9 mouse cellular contexts compared by ENCODE assay signal in genomic region chr14:105779349-105779748, GRCm38 (mm10).
DNase-seq lines count a peak whose midpoint lies in the region; ATAC-seq and TF ChIP-seq lines count a peak whose summit lies in the region.
"Had no signal": no experiment of that assay in that cellular context is flagged by ENCODE, and none has a peak within 500 bp of the region (broad histone marks: within the 10 kb centered on the region; RNA-seq: fewer than 3 reads in every experiment).

No protein-coding gene starts in this region.

- TF ChIP-seq EP300 in liver, postnatal 0 days (IDR thresholded peaks at IDR 0.05; ENCODE audit: low read depth): no peak

- peak; percentile 78 for DNase-seq in right cerebral cortex, adult 18-20 months
- no peak for DNase-seq in right cerebral cortex, postnatal 4 days
- DNase-seq in cerebellum, adult 9-11 months: peak; percentile 82
- peak; percentile 50 to 68 for DNase-seq in heart, postnatal 14 days
- peak; percentile 38 to 40 for DNase-seq in left cerebral cortex, postnatal 10 days (ENCODE audit: extremely low spot score in 1 of 2, low spot score in 2 of 2)
- no peak for DNase-seq in hindbrain, embryonic 10.5 days (ENCODE audit: low spot score)
- DNase-seq in embryo, embryonic 9.5 days (ENCODE audit: extremely low spot score): no peak
- no peak for DNase-seq in liver, postnatal 0 days

- H3K4me3 ChIP-seq in hindbrain, embryonic 10.5 days: no peak overlapping the region
- no peak overlapping the region for H3K4me3 ChIP-seq in liver, postnatal 0 days (ENCODE audit: low read depth, low read length)
- H3K4me3 ChIP-seq: hindbrain, embryonic 15.5 days had no signal

- no peak for TF ChIP-seq CTCF in liver, postnatal 0 days (IDR thresholded peaks at IDR 0.05; ENCODE audit: low read depth)

- H3K9me3 ChIP-seq in hindbrain, embryonic 10.5 days: 0 out of 2 replicates have a peak, but pooled peaks cover 6% of the 10 kb centered on the region
- H3K9me3 ChIP-seq in liver, postnatal 0 days (ENCODE audit: low read length): no peaks in the 10 kb centered on the region
- H3K9me3 ChIP-seq: hindbrain, embryonic 15.5 days had no signal

- H3K36me3 ChIP-seq in hindbrain, embryonic 10.5 days: no peaks in the 10 kb centered on the region
- H3K36me3 ChIP-seq in liver, postnatal 0 days (replicated peaks; ENCODE audit: insufficient read depth, low read length): no peaks in the 10 kb centered on the region
- H3K36me3 ChIP-seq: hindbrain, embryonic 15.5 days had no signal

- H3K9ac ChIP-seq in liver, postnatal 0 days (replicated peaks): no peak overlapping the region
- H3K9ac ChIP-seq: hindbrain, embryonic 15.5 days had no signal

- 84% methylated on average over 4 of the region's 4 CpGs for WGBS in hindbrain, embryonic 10.5 days
- 42% methylated on average over 4 of the region's 4 CpGs for WGBS in liver, postnatal 0 days (ENCODE audit: insufficient replicate concordance)

- intact Hi-C loops in heart, postnatal 14 days (cut with DNase I): loop anchor here (5.0 kb wide), 1 partner anchor 37 kb away; no protein-coding TSS in a partner anchor
- intact Hi-C loops in left cerebral cortex, postnatal 10 days (cut with DNase I): no loop called here

- H3K27ac ChIP-seq in hindbrain, embryonic 10.5 days: no peak overlapping the region
- H3K27ac ChIP-seq in liver, postnatal 0 days (ENCODE audit: low read depth): no peak overlapping the region
- H3K27ac ChIP-seq: hindbrain, embryonic 15.5 days had no signal

- H3K4me2 ChIP-seq in liver, postnatal 0 days (ENCODE audit: low read depth, low read length): no peak overlapping the region
- H3K4me2 ChIP-seq: hindbrain, embryonic 15.5 days had no signal

- H3K4me1 ChIP-seq in hindbrain, embryonic 10.5 days (replicated peaks): no peaks in the 10 kb centered on the region
- H3K4me1 ChIP-seq in liver, postnatal 0 days (ENCODE audit: insufficient read depth): no peaks in the 10 kb centered on the region
- H3K4me1 ChIP-seq: hindbrain, embryonic 15.5 days had no signal

- no peak for ATAC-seq in liver, postnatal 0 days

- H3K27me3 ChIP-seq in hindbrain, embryonic 10.5 days (ENCODE audit: insufficient read depth, poor library complexity, severe bottlenecking): no peaks in the 10 kb centered on the region
- no peaks in the 10 kb centered on the region for H3K27me3 ChIP-seq in liver, postnatal 0 days (ENCODE audit: insufficient read depth, low read length)
- H3K27me3 ChIP-seq: hindbrain, embryonic 15.5 days had no signal

Comparison
In these comparisons a context has a peak if more than half of its experiments do, and no peak if none do; other contexts are left out.
1. DNase-seq: peak in right cerebral cortex, adult 18-20 months (single experiment), cerebellum, adult 9-11 months (single experiment), heart, postnatal 14 days (2 of 2) and left cerebral cortex, postnatal 10 days (2 of 2); none in right cerebral cortex, postnatal 4 days (single experiment), hindbrain, embryonic 10.5 days (single experiment), embryo, embryonic 9.5 days (single experiment) and liver, postnatal 0 days (single experiment).